Mouse (Mus musculus): Measurements from ENCODE around the gene Exoc2. TPM values are rescaled to one million over a fixed set of nuclear protein-coding genes. Genes with fewer than 3 reads are reported as not detected.

The Exoc2 gene
- polyA plus RNA-seq, 1 experiment: 12.6 TPM

- H3K4me2 ChIP-seq (ENCODE audit: low read depth): no peak overlapping the region
- TF ChIP-seq MAX (IDR thresholded peaks at IDR 0.05; ENCODE audit: low read depth): no peak
- no peak for TF ChIP-seq MYOG (IDR thresholded peaks at IDR 0.05; ENCODE audit: control insufficient read depth in 1 of 3, insufficient read depth in 1 of 3, insufficient read length in 2 of 3, low read depth in 2 of 3)
- TF ChIP-seq TCF12 (IDR thresholded peaks at IDR 0.05; ENCODE audit: insufficient read depth, poor library complexity, severe bottlenecking): no peak
- no peak for TF ChIP-seq USF1 (IDR thresholded peaks at IDR 0.05; ENCODE audit: low read depth)
- TF ChIP-seq MYOD1 (IDR thresholded peaks at IDR 0.05; ENCODE audit: control insufficient read depth in 1 of 3, insufficient read length in 2 of 3, low read depth in 2 of 3): no peak
- no peak for TF ChIP-seq CEBPB (IDR thresholded peaks at IDR 0.05; ENCODE audit: insufficient read depth, poor library complexity, severe bottlenecking)
- no peak for TF ChIP-seq TCF3 (IDR thresholded peaks at IDR 0.05; ENCODE audit: insufficient read length, low read depth)
- TF ChIP-seq E2F4 (IDR thresholded peaks at IDR 0.05; ENCODE audit: insufficient read depth): no peak
- no peak for TF ChIP-seq POLR2AphosphoS2 (IDR thresholded peaks at IDR 0.05; ENCODE audit: insufficient read length, low read depth)
- TF ChIP-seq REST (IDR thresholded peaks at IDR 0.05; ENCODE audit: insufficient read depth, insufficient read length): no peak
- no peak for TF ChIP-seq POLR2A (IDR thresholded peaks at IDR 0.05; ENCODE audit: insufficient read length, low read depth)
- TF ChIP-seq SRF (IDR thresholded peaks at IDR 0.05; ENCODE audit: control insufficient read depth, insufficient read length, low read depth): no peak
- H3K4me3 ChIP-seq: no peak overlapping the region
- no peak overlapping the region for H3ac ChIP-seq (ENCODE audit: control insufficient read depth, insufficient read length)
- no peaks in the 10 kb centered on the region for H3K36me3 ChIP-seq (ENCODE audit: control insufficient read depth, insufficient read depth)
- H3K27me3 ChIP-seq (ENCODE audit: control insufficient read depth, insufficient read depth, insufficient read length): no peaks in the 10 kb centered on the region
- H3K79me2 ChIP-seq (ENCODE audit: control insufficient read depth, insufficient read depth): no peaks in the 10 kb centered on the region
Measured at GRCm38 (mm10) chr13:30911931-30912625, 61.8 kb downstream of the Exoc2 start.

DNA sequence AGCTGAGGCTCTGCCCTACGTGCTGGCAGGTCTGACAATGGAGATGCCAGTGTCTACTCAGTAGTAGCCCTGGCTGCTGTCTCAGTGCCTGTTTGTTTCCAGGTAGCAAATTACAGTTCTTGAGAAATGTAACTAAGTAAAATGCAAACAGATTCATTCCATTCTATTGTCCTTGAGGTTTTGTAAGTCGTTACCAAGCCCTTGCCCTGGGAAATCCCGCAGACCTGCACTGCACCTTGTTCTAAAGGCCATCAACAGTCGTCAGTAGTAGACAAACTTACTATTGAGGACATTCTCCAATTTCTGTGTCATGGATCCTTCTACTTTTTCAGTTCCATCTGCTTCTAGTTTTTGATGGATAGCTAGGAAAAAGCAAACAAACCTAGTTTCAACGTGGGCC is 63.0 kb downstream of the Exoc2 start:
- no peak overlapping the region for H3K4me2 ChIP-seq (ENCODE audit: low read depth)
- H3K27me3 ChIP-seq (ENCODE audit: control insufficient read depth, insufficient read depth, insufficient read length): no peaks in the 10 kb centered on the region
- no peak overlapping the region for H3K4me3 ChIP-seq
- peaks cover 3% of the 10 kb centered on the region for H3K36me3 ChIP-seq (ENCODE audit: control insufficient read depth, insufficient read depth)
- H3ac ChIP-seq (ENCODE audit: control insufficient read depth, insufficient read length): no peak overlapping the region
- H3K79me2 ChIP-seq (ENCODE audit: control insufficient read depth, insufficient read depth): no peaks in the 10 kb centered on the region
- TF ChIP-seq POLR2AphosphoS2 (IDR thresholded peaks at IDR 0.05; ENCODE audit: insufficient read length, low read depth): no peak
- no peak for TF ChIP-seq REST (IDR thresholded peaks at IDR 0.05; ENCODE audit: insufficient read depth, insufficient read length)
- TF ChIP-seq CEBPB (IDR thresholded peaks at IDR 0.05; ENCODE audit: insufficient read depth, poor library complexity, severe bottlenecking): no peak
- no peak for TF ChIP-seq MYOG (IDR thresholded peaks at IDR 0.05; ENCODE audit: control insufficient read depth in 1 of 3, insufficient read depth in 1 of 3, insufficient read length in 2 of 3, low read depth in 2 of 3)
- TF ChIP-seq MYOD1 (IDR thresholded peaks at IDR 0.05; ENCODE audit: control insufficient read depth in 1 of 3, insufficient read length in 2 of 3, low read depth in 2 of 3): no peak
- TF ChIP-seq USF1 (IDR thresholded peaks at IDR 0.05; ENCODE audit: low read depth): no peak
- no peak for TF ChIP-seq TCF12 (IDR thresholded peaks at IDR 0.05; ENCODE audit: insufficient read depth, poor library complexity, severe bottlenecking)

- no peaks in the 10 kb centered on the region for H3K27me3 ChIP-seq (ENCODE audit: control insufficient read depth, insufficient read depth, insufficient read length)
- H3ac ChIP-seq (ENCODE audit: control insufficient read depth, insufficient read length): no peak overlapping the region
- no peak overlapping the region for H3K4me2 ChIP-seq (ENCODE audit: low read depth)
- TF ChIP-seq REST (IDR thresholded peaks at IDR 0.05; ENCODE audit: insufficient read depth, insufficient read length) (no peak), TCF12 (IDR thresholded peaks at IDR 0.05; ENCODE audit: insufficient read depth, poor library complexity, severe bottlenecking) (no peak), POLR2AphosphoS2 (IDR thresholded peaks at IDR 0.05; ENCODE audit: insufficient read length, low read depth) (no peak), TCF3 (IDR thresholded peaks at IDR 0.05; ENCODE audit: insufficient read length, low read depth) (no peak), MYOG (IDR thresholded peaks at IDR 0.05; ENCODE audit: control insufficient read depth in 1 of 3, insufficient read depth in 1 of 3, insufficient read length in 2 of 3, low read depth in 2 of 3) (no peak), POLR2A (IDR thresholded peaks at IDR 0.05; ENCODE audit: insufficient read length, low read depth) (no peak), CEBPB (IDR thresholded peaks at IDR 0.05; ENCODE audit: insufficient read depth, poor library complexity, severe bottlenecking) (no peak), MYOD1 (IDR thresholded peaks at IDR 0.05; ENCODE audit: control insufficient read depth in 1 of 3, insufficient read length in 2 of 3, low read depth in 2 of 3) (no peak), SRF (IDR thresholded peaks at IDR 0.05; ENCODE audit: control insufficient read depth, insufficient read length, low read depth) (no peak), USF1 (IDR thresholded peaks at IDR 0.05; ENCODE audit: low read depth) (no peak), E2F4 (IDR thresholded peaks at IDR 0.05; ENCODE audit: insufficient read depth) (no peak), MAX (IDR thresholded peaks at IDR 0.05; ENCODE audit: low read depth) (no peak)
- H3K79me2 ChIP-seq (ENCODE audit: control insufficient read depth, insufficient read depth): no peaks in the 10 kb centered on the region
- H3K4me3 ChIP-seq: no peak overlapping the region
- H3K36me3 ChIP-seq (ENCODE audit: control insufficient read depth, insufficient read depth): peaks cover 12% of the 10 kb centered on the region
Measured at GRCm38 (mm10) chr13:30902286-30902685, 71.6 kb downstream of the Exoc2 start.

GRCm38 (mm10) chr13:30901387-30902041 is 72.4 kb downstream of the Exoc2 start:
- H3K4me3 ChIP-seq: no peak overlapping the region
- no peaks in the 10 kb centered on the region for H3K79me2 ChIP-seq (ENCODE audit: control insufficient read depth, insufficient read depth)
- peaks cover 12% of the 10 kb centered on the region for H3K36me3 ChIP-seq (ENCODE audit: control insufficient read depth, insufficient read depth)
- H3K27me3 ChIP-seq (ENCODE audit: control insufficient read depth, insufficient read depth, insufficient read length): no peaks in the 10 kb centered on the region
- no peak overlapping the region for H3ac ChIP-seq (ENCODE audit: control insufficient read depth, insufficient read length)
- H3K4me2 ChIP-seq (ENCODE audit: low read depth): no peak overlapping the region
- TF ChIP-seq MYOD1 (IDR thresholded peaks at IDR 0.05; ENCODE audit: control insufficient read depth in 1 of 3, insufficient read length in 2 of 3, low read depth in 2 of 3): no peak
- TF ChIP-seq E2F4 (IDR thresholded peaks at IDR 0.05; ENCODE audit: insufficient read depth): no peak
- TF ChIP-seq POLR2AphosphoS2 (IDR thresholded peaks at IDR 0.05; ENCODE audit: insufficient read length, low read depth): no peak
- no peak for TF ChIP-seq TCF3 (IDR thresholded peaks at IDR 0.05; ENCODE audit: insufficient read length, low read depth)
- no peak for TF ChIP-seq MYOG (IDR thresholded peaks at IDR 0.05; ENCODE audit: control insufficient read depth in 1 of 3, insufficient read depth in 1 of 3, insufficient read length in 2 of 3, low read depth in 2 of 3)
- TF ChIP-seq CEBPB (IDR thresholded peaks at IDR 0.05; ENCODE audit: insufficient read depth, poor library complexity, severe bottlenecking): no peak
- no peak for TF ChIP-seq TCF12 (IDR thresholded peaks at IDR 0.05; ENCODE audit: insufficient read depth, poor library complexity, severe bottlenecking)
- no peak for TF ChIP-seq USF1 (IDR thresholded peaks at IDR 0.05; ENCODE audit: low read depth)
- no peak for TF ChIP-seq MAX (IDR thresholded peaks at IDR 0.05; ENCODE audit: low read depth)
- no peak for TF ChIP-seq REST (IDR thresholded peaks at IDR 0.05; ENCODE audit: insufficient read depth, insufficient read length)
- no peak for TF ChIP-seq POLR2A (IDR thresholded peaks at IDR 0.05; ENCODE audit: insufficient read length, low read depth)
- no peak for TF ChIP-seq SRF (IDR thresholded peaks at IDR 0.05; ENCODE audit: control insufficient read depth, insufficient read length, low read depth)
